20 mouse cellular contexts compared by ENCODE assay signal in genomic region chr3:122381591-122381990, GRCm38 (mm10).
A peak's percentile ranks its signal among the peaks of the same experiment; 100 is the strongest.
DNase-seq lines count a peak whose midpoint lies in the region; ATAC-seq lines count a peak whose summit lies in the region.
"Had no signal": no experiment of that assay in that cellular context is flagged by ENCODE, and none has a peak within 500 bp of the region (broad histone marks: within the 10 kb centered on the region; RNA-seq: fewer than 3 reads in every experiment).

No protein-coding gene starts in this region.

- no peak overlapping the region for H3K27ac ChIP-seq in forebrain, embryonic 12.5 days
- H3K27ac ChIP-seq: forebrain, embryonic 10.5 days; heart, adult 2 months; heart, embryonic 15.5 days; hindbrain, postnatal 0 days; limb, embryonic 12.5 days; liver, embryonic 12.5 days; neural tube, embryonic 12.5 days had no signal

- no peak overlapping the region for H3K4me3 ChIP-seq in forebrain, embryonic 12.5 days (replicated peaks)
- H3K4me3 ChIP-seq: forebrain, embryonic 10.5 days; heart, adult 2 months; heart, embryonic 15.5 days; limb, embryonic 12.5 days; liver, embryonic 12.5 days; neural tube, embryonic 12.5 days had no signal

- 97% methylated on average over 3 of the region's 3 CpGs for WGBS in forebrain, embryonic 12.5 days

- H3K4me1 ChIP-seq in forebrain, embryonic 12.5 days: peaks cover 6% of the 10 kb centered on the region
- H3K4me1 ChIP-seq: liver, embryonic 12.5 days had no signal

- no peak overlapping the region for H3K9ac ChIP-seq in forebrain, embryonic 12.5 days
- H3K9ac ChIP-seq: heart, embryonic 15.5 days; limb, embryonic 12.5 days; liver, embryonic 12.5 days; neural tube, embryonic 12.5 days had no signal

- no peaks in the 10 kb centered on the region for H3K9me3 ChIP-seq in forebrain, embryonic 12.5 days
- H3K9me3 ChIP-seq: forebrain, embryonic 10.5 days; heart, embryonic 15.5 days; limb, embryonic 12.5 days; liver, embryonic 12.5 days; neural tube, embryonic 12.5 days had no signal

- ATAC-seq in forebrain, embryonic 12.5 days (ENCODE audit: low FRiP score): no peak
- ATAC-seq: hindbrain, postnatal 0 days; intestine, postnatal 0 days; liver, embryonic 12.5 days had no signal

- no peaks in the 10 kb centered on the region for H3K27me3 ChIP-seq in forebrain, embryonic 12.5 days
- H3K27me3 ChIP-seq: heart, embryonic 15.5 days; limb, embryonic 12.5 days; liver, embryonic 12.5 days; neural tube, embryonic 12.5 days had no signal

- H3K4me2 ChIP-seq in forebrain, embryonic 12.5 days: no peak overlapping the region
- H3K4me2 ChIP-seq: heart, embryonic 15.5 days; limb, embryonic 12.5 days; liver, embryonic 12.5 days; neural tube, embryonic 12.5 days had no signal

- intact Hi-C loops in gastrocnemius, postnatal 36 days (cut with DNase I): loop anchor here (5.0 kb wide), 1 partner anchor 69 kb away; no protein-coding TSS in a partner anchor

- H3K36me3 ChIP-seq in forebrain, embryonic 12.5 days (replicated peaks): no peaks in the 10 kb centered on the region
- H3K36me3 ChIP-seq: forebrain, embryonic 10.5 days; heart, embryonic 15.5 days; limb, embryonic 12.5 days; liver, embryonic 12.5 days; neural tube, embryonic 12.5 days had no signal

- peak; percentile 21 for DNase-seq in gastrocnemius, postnatal 10 days
- DNase-seq in gastrocnemius, postnatal 36 days: no peak
- peak; percentile 59 for DNase-seq in adrenal gland, adult 8-10 months
- peak; percentile 88 for DNase-seq in cerebellum, adult 11-12 months
- DNase-seq in cerebellum, postnatal 14 days: peak; percentile 77 to 81
- no peak for DNase-seq in retina, postnatal 1 day
- DNase-seq in natural killer cell, adult 2 months (ENCODE audit: low spot score in 2 of 2): no peak
- DNase-seq: B cell, adult 2 months; heart, adult 2 months; lung, adult 2 months; lung, postnatal 4 days; right cerebral cortex, adult 18-20 months had no signal

Comparison
In these comparisons a context has a peak if more than half of its experiments do, and no peak if none do; other contexts are left out.
1. DNase-seq: peak in gastrocnemius, postnatal 10 days (single experiment), adrenal gland, adult 8-10 months (single experiment), cerebellum, adult 11-12 months (single experiment) and cerebellum, postnatal 14 days (2 of 2); none in gastrocnemius, postnatal 36 days (0 of 2), retina, postnatal 1 day (single experiment) and natural killer cell, adult 2 months (0 of 2).